Mouse (Mus musculus): ENCODE measurements around the gene Tmem131l.

Tmem131l gene

GRCm38 (mm10) chr3:84059261-84059660, 19.3 kb upstream of the Tmem131l start:
- intact Hi-C loops (cut with DNase I) = no loop called here

GRCm38 (mm10) chr3:84048729-84049175, 8.8 kb upstream of the Tmem131l start:
- intact Hi-C loops (cut with DNase I) = no loop called here

- intact Hi-C loops (cut with DNase I) = no loop called here
Observed at GRCm38 (mm10) chr3:84046206-84046605, 6.2 kb upstream of the Tmem131l start.

GRCm38 (mm10) chr3:84041739-84042138, 1.8 kb upstream of the Tmem131l start:
- intact Hi-C loops (cut with DNase I) = loop anchor here (5.0 kb wide), 1 partner anchor 94 kb away; no protein-coding TSS in a partner anchor

DNA sequence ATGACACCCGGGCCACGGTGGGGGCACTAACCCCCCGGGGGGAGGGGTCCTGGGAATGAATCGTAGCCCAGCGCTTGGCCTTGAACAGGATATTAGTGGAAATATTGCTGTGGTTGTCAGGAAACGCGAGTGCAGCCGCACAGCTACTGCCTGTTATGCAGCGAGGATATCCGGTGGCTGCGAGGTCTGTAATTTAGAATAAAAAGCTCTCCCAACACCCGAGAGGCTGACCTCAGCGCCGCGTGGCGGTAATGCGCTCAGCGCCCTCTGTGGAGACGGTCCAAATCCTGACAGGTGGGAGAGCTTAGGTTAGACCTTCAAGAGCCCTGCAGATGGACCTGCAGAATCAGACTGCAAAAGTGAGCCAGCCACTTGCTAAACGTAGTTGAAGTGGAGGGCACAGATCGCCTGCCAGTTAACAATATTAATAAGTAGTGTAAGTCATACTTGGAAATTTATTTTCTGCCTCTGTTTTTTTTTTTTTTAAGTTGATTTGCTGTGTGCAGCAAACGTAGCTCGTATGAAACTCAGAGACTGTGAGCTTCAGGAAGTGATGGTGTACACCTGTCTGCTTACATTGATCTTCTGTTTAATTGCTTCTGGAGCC, 604 bp upstream of the Tmem131l start:
- intact Hi-C loops (cut with DNase I) = loop anchor here (5.0 kb wide), 1 partner anchor 93 kb away; no protein-coding TSS in a partner anchor

GRCm38 (mm10) chr3:84038981-84039645, 862 bp downstream of the Tmem131l start:
- intact Hi-C loops (cut with DNase I) = loop anchor here (5.0 kb wide), 2 partner anchors 37 to 83 kb away; no protein-coding TSS in a partner anchor

DNA sequence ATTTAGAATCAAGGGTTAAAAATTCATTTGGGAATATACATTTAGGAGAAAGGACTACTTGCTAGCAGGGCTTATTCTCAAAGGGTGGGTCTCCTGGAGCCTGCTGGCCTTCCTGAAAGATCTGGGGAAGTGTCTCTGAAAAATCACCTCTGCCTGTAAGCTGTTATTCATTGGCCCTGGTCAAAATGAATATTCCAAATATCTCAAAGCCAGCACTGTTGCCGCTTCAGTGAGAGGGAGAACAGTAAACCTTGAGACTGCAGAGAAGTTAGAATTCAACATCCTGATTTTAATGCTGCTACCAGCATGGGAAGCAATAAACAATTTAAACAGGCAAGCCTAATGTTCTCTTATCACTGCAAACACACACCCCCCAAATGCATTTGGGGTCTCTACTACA, 1.8 kb downstream of the Tmem131l start:
- intact Hi-C loops (cut with DNase I) = loop anchor here (5.0 kb wide), 2 partner anchors 36 to 84 kb away; no protein-coding TSS in a partner anchor

GRCm38 (mm10) chr3:84037536-84037935, 2.4 kb downstream of the Tmem131l start:
- intact Hi-C loops (cut with DNase I) = loop anchor here (5.0 kb wide), 2 partner anchors 35 to 85 kb away; no protein-coding TSS in a partner anchor

DNA sequence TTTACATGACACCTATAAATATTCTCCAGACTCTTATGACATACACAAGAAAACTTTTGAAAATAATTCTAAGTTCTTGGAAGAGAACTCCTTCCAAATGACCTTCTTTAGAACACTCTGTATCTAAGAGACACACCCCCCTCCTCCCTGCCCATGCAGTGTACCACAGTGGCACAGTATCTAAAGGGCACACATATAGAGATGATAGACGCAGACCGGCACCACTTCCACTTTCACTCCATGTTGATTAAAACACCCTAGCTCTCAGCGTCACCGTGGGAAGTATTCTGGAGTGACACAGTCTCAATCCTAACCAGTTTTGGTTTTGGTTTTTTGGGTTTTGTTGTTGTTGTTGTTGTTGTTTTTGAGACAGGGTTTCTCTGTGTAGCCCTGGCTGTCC, 3.1 kb downstream of the Tmem131l start:
- intact Hi-C loops (cut with DNase I) = loop anchor here (5.0 kb wide), 2 partner anchors 35 to 85 kb away; no protein-coding TSS in a partner anchor

- intact Hi-C loops (cut with DNase I) = loop anchor here (5.0 kb wide), 2 partner anchors 34 to 86 kb away; no protein-coding TSS in a partner anchor
Observed at GRCm38 (mm10) chr3:84035728-84036364, 4.1 kb downstream of the Tmem131l start.

GRCm38 (mm10) chr3:84034115-84034780, 5.7 kb downstream of the Tmem131l start:
- intact Hi-C loops (cut with DNase I) = no loop called here

DNA sequence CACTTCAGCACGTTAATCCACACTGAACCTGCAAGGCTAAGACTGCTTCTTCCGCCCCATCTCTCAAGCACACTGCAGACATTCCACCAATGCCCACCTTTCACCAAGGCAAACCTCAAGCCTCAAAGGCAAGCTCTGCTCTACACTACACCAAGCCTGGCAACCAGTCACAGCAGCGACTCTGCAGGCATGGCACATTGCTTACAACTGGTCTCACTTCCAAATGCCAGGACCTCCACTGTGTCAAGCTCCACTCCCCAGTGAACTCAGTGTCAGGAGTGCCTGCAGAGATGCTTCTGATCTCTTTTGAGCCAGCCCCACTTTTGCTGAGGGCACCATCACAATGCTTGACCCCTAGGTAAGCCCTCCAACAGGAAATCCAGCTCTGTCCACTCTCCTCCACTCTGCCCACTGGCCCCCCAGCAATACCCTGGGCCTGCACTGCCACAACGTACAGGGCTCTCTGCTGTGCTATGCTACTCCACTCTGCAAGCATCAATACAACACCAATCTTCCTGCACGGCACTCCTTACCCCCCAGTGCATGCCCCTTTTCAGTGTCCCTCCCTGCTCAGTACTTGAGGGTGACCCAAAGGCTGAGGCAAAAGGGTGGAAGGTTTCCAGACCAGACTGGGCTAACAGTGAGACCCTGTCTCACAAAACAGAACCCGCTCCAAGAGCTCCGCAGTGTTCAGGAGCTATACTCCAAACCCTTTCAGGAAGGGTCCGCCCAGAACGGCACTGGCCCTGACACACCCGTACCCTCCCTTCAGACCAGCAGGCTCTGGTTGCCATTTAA, 6.8 kb downstream of the Tmem131l start:
- intact Hi-C loops (cut with DNase I) = no loop called here

- intact Hi-C loops (cut with DNase I) = no loop called here
Observed at GRCm38 (mm10) chr3:84032419-84032818, 7.6 kb downstream of the Tmem131l start.

GRCm38 (mm10) chr3:84031216-84031615, 8.8 kb downstream of the Tmem131l start:
- intact Hi-C loops (cut with DNase I) = no loop called here

GRCm38 (mm10) chr3:84028968-84029367, 11.0 kb downstream of the Tmem131l start:
- intact Hi-C loops (cut with DNase I) = no loop called here

- intact Hi-C loops (cut with DNase I) = no loop called here
Observed at GRCm38 (mm10) chr3:84027691-84028159, 12.2 kb downstream of the Tmem131l start.

DNA sequence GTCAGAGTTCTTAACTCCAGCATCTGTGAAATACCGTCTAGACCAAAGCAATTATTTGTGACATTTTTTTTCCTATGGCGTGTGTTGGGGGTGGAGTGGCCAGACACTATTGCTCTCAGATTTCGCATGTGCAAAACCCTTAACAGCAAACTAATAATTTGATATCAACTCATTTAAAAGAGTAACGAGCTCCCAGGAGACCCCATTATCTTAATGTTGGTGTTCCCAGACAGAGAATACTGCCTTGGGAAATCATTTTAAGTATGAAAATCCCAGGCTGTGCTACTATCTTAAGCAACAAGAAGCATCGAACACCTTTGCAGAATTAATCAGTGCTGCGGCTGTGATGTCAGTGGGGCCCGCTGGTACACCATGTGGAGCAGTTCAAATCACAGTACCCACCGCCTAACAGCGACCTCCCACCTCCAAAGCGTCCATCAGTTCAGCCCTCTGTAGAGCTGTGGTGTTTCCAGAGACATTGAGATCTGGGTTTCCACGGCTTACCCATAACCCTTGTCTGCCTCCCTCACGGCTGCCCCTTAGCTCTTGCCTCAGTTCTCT, 15.4 kb downstream of the Tmem131l start:
- intact Hi-C loops (cut with DNase I) = no loop called here

DNA sequence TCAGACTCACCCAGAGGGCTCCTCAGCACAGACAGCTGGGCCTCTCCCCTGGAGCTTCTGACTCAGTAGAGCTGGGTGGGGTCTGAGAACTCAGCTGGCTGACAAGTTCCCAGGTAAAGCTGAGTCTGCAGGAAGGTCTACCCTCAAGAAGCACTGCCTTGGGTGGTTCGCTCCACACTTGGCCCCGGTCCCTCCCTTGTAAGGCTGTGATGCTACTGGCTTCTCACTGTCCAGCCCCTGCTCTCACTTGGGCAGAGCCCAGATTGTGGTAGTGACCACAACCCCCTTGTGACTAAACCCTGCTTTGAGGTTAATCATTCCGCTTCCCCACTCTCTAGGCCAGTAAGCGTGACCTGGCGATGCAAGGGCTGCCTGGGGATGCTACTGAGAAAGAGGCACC, 17.3 kb downstream of the Tmem131l start:
- intact Hi-C loops (cut with DNase I) = no loop called here

- intact Hi-C loops (cut with DNase I) = no loop called here
Observed at GRCm38 (mm10) chr3:84022201-84022584, 17.8 kb downstream of the Tmem131l start.

All from adrenal gland (tissue).